ENCODE assay signal across 8 mouse cellular contexts in the genomic region with DNA sequence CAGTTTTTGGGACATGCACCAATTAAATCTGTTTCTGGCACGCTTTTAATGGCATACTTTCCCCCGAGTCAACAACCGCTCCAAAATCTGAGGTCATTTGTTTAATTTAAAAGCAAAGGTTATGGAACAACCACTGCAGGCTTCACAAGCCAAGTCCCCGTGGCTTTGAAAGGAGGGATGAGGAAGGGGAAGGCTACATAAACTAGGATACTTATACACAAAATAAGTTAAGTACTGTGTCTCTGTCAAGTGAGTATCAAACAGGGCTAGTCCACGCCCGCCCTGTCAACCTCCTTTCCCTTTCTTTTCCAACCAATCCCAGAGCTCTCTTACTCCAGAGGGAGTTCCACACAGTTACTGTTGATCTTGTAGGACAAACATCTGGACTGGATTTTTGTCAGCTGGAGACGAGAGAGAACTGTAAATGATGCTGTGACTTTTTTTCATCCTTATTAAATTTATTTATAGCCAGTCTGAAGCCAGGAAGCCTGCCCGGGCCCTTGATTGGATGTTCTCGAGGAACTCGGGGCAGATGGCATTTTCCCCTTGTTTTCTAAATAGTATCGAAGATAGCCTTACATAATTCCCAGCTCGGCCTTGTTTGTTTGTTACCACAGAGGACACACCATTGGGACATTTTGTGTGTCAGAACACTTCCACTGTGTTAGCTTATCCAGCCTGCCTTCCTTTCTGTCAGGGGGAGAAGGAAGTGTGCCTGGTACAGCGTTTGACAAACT.
A peak's percentile ranks its signal among the peaks of the same experiment; 100 is the strongest.
DNase-seq lines count a peak whose midpoint lies in the region; ATAC-seq and TF ChIP-seq lines count a peak whose summit lies in the region.

No protein-coding gene starts in this region.

- H3K27ac ChIP-seq in liver, embryonic 15.5 days (replicated peaks), result peak overlapping the region; percentile 24
- H3K27ac ChIP-seq in liver, embryonic 11.5 days (ENCODE audit: low read depth, low read length), result no peak overlapping the region
- H3K27ac ChIP-seq in kidney, adult 2 months (ENCODE audit: insufficient read depth, low read depth, low read length), result peak overlapping the region; percentile 63

- ATAC-seq in liver, embryonic 15.5 days (ENCODE audit: insufficient read depth), result no peak
- no peak for ATAC-seq in liver, embryonic 11.5 days (replicated peaks; ENCODE audit: low FRiP score)
- no peak; the same call in 1 of the 2 replicates for ATAC-seq in monocyte, adult 5-6 weeks (replicated peaks; ENCODE audit: insufficient number of reproducible peaks, low FRiP score, low TSS enrichment, poor library complexity, severe bottlenecking)

- H3K4me1 ChIP-seq in liver, embryonic 15.5 days (replicated peaks), result peaks cover 21% of the 10 kb centered on the region
- H3K4me1 ChIP-seq in liver, embryonic 11.5 days (replicated peaks; ENCODE audit: control insufficient read depth, insufficient read depth, low read length), result 0 out of 2 replicates have a peak, but pooled peaks cover 2% of the 10 kb centered on the region
- peaks cover 10% of the 10 kb centered on the region; the same call in 1 of the 2 replicates for H3K4me1 ChIP-seq in kidney, adult 2 months (ENCODE audit: control insufficient read depth, insufficient read depth, low read length)

- TF ChIP-seq CTCF in kidney, adult 2 months (conservative IDR thresholded peaks at IDR 0.05; ENCODE audit: insufficient read depth, insufficient read length, low read depth, low read length), result no peak

- WGBS in liver, embryonic 15.5 days (ENCODE audit: insufficient replicate concordance), result 59% methylated on average over 13 of the region's 13 CpGs
- 75% methylated on average over 13 of the region's 13 CpGs for WGBS in liver, embryonic 11.5 days
- 56% methylated on average over 13 of the region's 13 CpGs for WGBS in kidney, adult 2 months

- no peak overlapping the region for H3K4me2 ChIP-seq in liver, embryonic 15.5 days
- no peak overlapping the region for H3K4me2 ChIP-seq in liver, embryonic 11.5 days

- H3K9ac ChIP-seq in liver, embryonic 15.5 days, result no peak overlapping the region
- H3K9ac ChIP-seq in liver, embryonic 11.5 days (ENCODE audit: low read depth, low read length), result no peak overlapping the region

- no peak for DNase-seq in liver, embryonic 11.5 days (ENCODE audit: low spot score)
- peak; percentile 27 to 45 for DNase-seq in gastrocnemius, adult 8-10 months (ENCODE audit: low spot score in 2 of 2)
- DNase-seq in kidney, adult 2 months, result peak; percentile 76
- DNase-seq in lung, postnatal 36 days, result peak; percentile 84
- no peak for DNase-seq in cerebellum, postnatal 36 days
- no peak for DNase-seq in layer of hippocampus, adult 9-10 months (ENCODE audit: low spot score)

- no peak overlapping the region for H3K4me3 ChIP-seq in liver, embryonic 15.5 days (replicated peaks)
- H3K4me3 ChIP-seq in liver, embryonic 11.5 days (ENCODE audit: low read depth, low read length), result no peak overlapping the region
- no peak overlapping the region for H3K4me3 ChIP-seq in kidney, adult 2 months (ENCODE audit: insufficient read depth, low read depth, low read length)

- H3K27me3 ChIP-seq in liver, embryonic 15.5 days, result no peaks in the 10 kb centered on the region
- no peaks in the 10 kb centered on the region for H3K27me3 ChIP-seq in liver, embryonic 11.5 days (replicated peaks; ENCODE audit: control insufficient read depth, insufficient read depth, low read length)
- no peaks in the 10 kb centered on the region for H3K27me3 ChIP-seq in kidney, adult 2 months (replicated peaks; ENCODE audit: control insufficient read depth, insufficient read depth, low read length)

- H3K36me3 ChIP-seq in liver, embryonic 15.5 days (replicated peaks), result no peaks in the 10 kb centered on the region
- no peaks in the 10 kb centered on the region for H3K36me3 ChIP-seq in liver, embryonic 11.5 days (ENCODE audit: control insufficient read depth, insufficient read depth, low read length)
- no peaks in the 10 kb centered on the region for H3K36me3 ChIP-seq in kidney, adult 2 months (ENCODE audit: control insufficient read depth, insufficient read depth, low read length)

- no peaks in the 10 kb centered on the region for H3K9me3 ChIP-seq in liver, embryonic 15.5 days (replicated peaks)
- H3K9me3 ChIP-seq in liver, embryonic 11.5 days (ENCODE audit: control insufficient read depth, low read length), result no peaks in the 10 kb centered on the region

- TF ChIP-seq POLR2A in kidney, adult 2 months (IDR thresholded peaks at IDR 0.05; ENCODE audit: low read depth, low read length), result no peak

Comparison
In these comparisons a context has a peak if more than half of its experiments do, and no peak if none do; other contexts are left out.
1. DNase-seq: peak in gastrocnemius, adult 8-10 months (2 of 2), kidney, adult 2 months (single experiment) and lung, postnatal 36 days (single experiment); none in liver, embryonic 11.5 days (single experiment), cerebellum, postnatal 36 days (0 of 2) and layer of hippocampus, adult 9-10 months (single experiment).